Mouse (Mus musculus) liver, embryonic 14.5 days (tissue): ENCODE results near the gene Hipk2.

Experiments used
- CTCF ChIP-seq: IDR thresholded peaks from 2 replicates; pipeline ENCODE4 v1.5.1; 2016; ENCODE audit warnings: antibody characterized with exemption, low read depth, control low read depth
- EP300 ChIP-seq: IDR thresholded peaks from 2 replicates; pipeline ENCODE4 v1.6.1; 2016; ENCODE audit warnings: antibody characterized with exemption, low read depth

- TF ChIP-seq CTCF (no peak), EP300 (no peak)
Observed at GRCm38 (mm10) chr6:38703526-38703925, 172.4 kb downstream of the Hipk2 start.
